Mouse (Mus musculus) CH12.LX (cell line): ENCODE results near the gene Hpca. TPM values are rescaled to one million over a fixed set of nuclear protein-coding genes. Genes with fewer than 3 reads are reported as not detected.

Experiments
- DNase-seq: peaks from one replicate; pipeline ENCODE4 v3.0.0-alpha.2; 2013; ENCODE audit errors: extremely low read depth
- H3K27ac ChIP-seq: 2 replicates; pipeline ENCODE4 v1.5.1; 2012; ENCODE audit warnings: low read depth, mild to moderate bottlenecking, control low read depth, moderate library complexity; ENCODE audit not compliant: insufficient read depth
- H3K27me3 ChIP-seq: replicated peaks from 2 replicates; pipeline ENCODE3; 2012; ENCODE audit warnings: inconsistent platforms
- H3K36me3 ChIP-seq, 2 experiments: replicated peaks in 1 of 2; 2 replicates each; pipeline versions ENCODE3 to v1.6.1; 2012; ENCODE audit warnings: inconsistent platforms in 1 of 2, low read length in 1 of 2, mild to moderate bottlenecking in 1 of 2, mixed read lengths in 1 of 2, moderate library complexity in 1 of 2; ENCODE audit not compliant: control insufficient read depth in 1 of 2, insufficient read depth in 1 of 2
- H3K4me1 ChIP-seq, 2 experiments: 2 replicates each; pipeline ENCODE4 v1.6.1; 2012; ENCODE audit warnings: inconsistent platforms in 1 of 2, moderate library complexity in 1 of 2; ENCODE audit not compliant: insufficient read depth in 2 of 2, control insufficient read depth in 1 of 2
- H3K4me2 ChIP-seq: 2 replicates; pipeline ENCODE4 v1.6.1; 2012; ENCODE audit warnings: low read depth, mild to moderate bottlenecking, control low read depth; ENCODE audit not compliant: poor library complexity, insufficient read depth, severe bottlenecking
- H3K4me3 ChIP-seq, 3 experiments: fragments of 150-350 bp in 1 of 3; sonication (generic) in 1 of 3; replicated peaks in 1 of 3; 2 replicates each; pipeline versions ENCODE3 to v1.5.1; 2011 to 2012; ENCODE audit warnings: low read depth in 2 of 3, low read length in 2 of 3, mild to moderate bottlenecking in 2 of 3, moderate library complexity in 2 of 3, control low read depth in 1 of 3, improper control_type of control experiment in 1 of 3, inconsistent platforms in 1 of 3, mixed read lengths in 1 of 3; ENCODE audit not compliant: poor library complexity in 1 of 3
- H3K79me2 ChIP-seq: replicated peaks from 2 replicates; pipeline ENCODE4 v1.6.1; 2012; ENCODE audit warnings: mild to moderate bottlenecking, moderate library complexity; ENCODE audit not compliant: control insufficient read depth, poor library complexity, insufficient read depth, severe bottlenecking; ENCODE audit errors: extremely low read depth
- H3K9ac ChIP-seq: 2 replicates; pipeline ENCODE4 v1.6.1; 2012; ENCODE audit warnings: low read depth, mild to moderate bottlenecking, control low read depth, moderate library complexity; ENCODE audit not compliant: insufficient read depth
- H3K9me3 ChIP-seq: replicated peaks from 2 replicates; pipeline ENCODE3; 2012; ENCODE audit warnings: low read length, inconsistent platforms, mixed read lengths
- BHLHE40 ChIP-seq: IDR thresholded peaks from 2 replicates; pipeline ENCODE4 v1.6.1; 2011; ENCODE audit warnings: mild to moderate bottlenecking, low read depth, low read length, improper control_type of control experiment
- CHD1 ChIP-seq: IDR thresholded peaks from 2 replicates; pipeline ENCODE4 v1.6.1; 2012; ENCODE audit warnings: low read depth, low read length, improper control_type of control experiment, inconsistent platforms
- CHD2 ChIP-seq: IDR thresholded peaks from 2 replicates; pipeline ENCODE4 v1.6.1; 2011; ENCODE audit warnings: low read length, improper control_type of control experiment
- CTCF ChIP-seq, 2 experiments: IDR thresholded peaks in 1 of 2; conservative IDR thresholded peaks in 1 of 2; 2 replicates each; pipeline ENCODE4 v1.5.1; 2011 to 2012; ENCODE audit warnings: low read depth in 2 of 2, low read length in 2 of 2, improper control_type of control experiment in 1 of 2, inconsistent platforms in 1 of 2, mild to moderate bottlenecking in 1 of 2, moderate library complexity in 1 of 2
- E2F4 ChIP-seq: IDR thresholded peaks from 2 replicates; pipeline ENCODE4 v1.6.1; 2011; ENCODE audit warnings: low read depth, low read length, improper control_type of control experiment; ENCODE audit not compliant: insufficient replicate concordance
- ELF1 ChIP-seq: IDR thresholded peaks from 2 replicates; pipeline ENCODE4 v1.6.1; 2014; ENCODE audit warnings: low read depth, mild to moderate bottlenecking, inconsistent platforms, low read length, improper control_type of control experiment
- EP300 ChIP-seq: IDR thresholded peaks from 2 replicates; pipeline ENCODE4 v1.6.1; 2011; ENCODE audit warnings: low read length, improper control_type of control experiment
- ETS1 ChIP-seq: conservative IDR thresholded peaks from 2 replicates; pipeline ENCODE4 v1.6.1; 2012; ENCODE audit warnings: low read depth, mild to moderate bottlenecking, inconsistent platforms, low read length, improper control_type of control experiment, moderate library complexity
- GABPA ChIP-seq: IDR thresholded peaks from 2 replicates; pipeline ENCODE4 v1.6.1; 2012; ENCODE audit warnings: low read depth, low read length, improper control_type of control experiment, inconsistent platforms; ENCODE audit not compliant: insufficient replicate concordance
- HCFC1 ChIP-seq: IDR thresholded peaks from 2 replicates; pipeline ENCODE4 v1.6.1; 2012; ENCODE audit warnings: low read depth, mild to moderate bottlenecking, inconsistent platforms, low read length, improper control_type of control experiment
- IRF4 ChIP-seq: IDR thresholded peaks from 2 replicates; pipeline ENCODE4 v1.6.1; 2014; ENCODE audit warnings: low read depth, mild to moderate bottlenecking, inconsistent platforms, low read length, improper control_type of control experiment
- JUN ChIP-seq: IDR thresholded peaks from 2 replicates; pipeline ENCODE4 v1.6.1; 2011; ENCODE audit warnings: low read depth, mild to moderate bottlenecking, low read length, improper control_type of control experiment, moderate library complexity; ENCODE audit not compliant: insufficient read depth
- JUND ChIP-seq: conservative IDR thresholded peaks from 2 replicates; pipeline ENCODE4 v1.6.1; 2011; ENCODE audit warnings: low read depth, low read length, improper control_type of control experiment
- KAT2A ChIP-seq: IDR thresholded peaks from 2 replicates; pipeline ENCODE4 v1.6.1; 2012; ENCODE audit warnings: low read length, improper control_type of control experiment, inconsistent platforms; ENCODE audit not compliant: insufficient replicate concordance
- MAFK ChIP-seq: IDR thresholded peaks from 2 replicates; pipeline ENCODE4 v1.6.1; 2011; ENCODE audit warnings: low read length, improper control_type of control experiment; ENCODE audit not compliant: insufficient replicate concordance
- MAX ChIP-seq: IDR thresholded peaks from 2 replicates; pipeline ENCODE4 v1.6.1; 2011; ENCODE audit warnings: low read length, improper control_type of control experiment
- MAZ ChIP-seq: IDR thresholded peaks from 2 replicates; pipeline ENCODE4 v1.6.1; 2012; ENCODE audit warnings: low read depth, mild to moderate bottlenecking, inconsistent platforms, low read length, improper control_type of control experiment, moderate library complexity
- MEF2A ChIP-seq: IDR thresholded peaks from 2 replicates; pipeline ENCODE4 v1.6.1; 2014; ENCODE audit warnings: low read depth, mild to moderate bottlenecking, inconsistent platforms, low read length, improper control_type of control experiment, borderline replicate concordance
- MXI1 ChIP-seq: IDR thresholded peaks from 2 replicates; pipeline ENCODE4 v1.6.1; 2011; ENCODE audit warnings: mild to moderate bottlenecking, low read depth, low read length, improper control_type of control experiment
- MYC ChIP-seq: IDR thresholded peaks from 2 replicates; pipeline ENCODE4 v1.6.1; 2011; ENCODE audit warnings: low read depth, mild to moderate bottlenecking, improper control_type of control experiment, low read length
- NELFE ChIP-seq: IDR thresholded peaks from 2 replicates; pipeline ENCODE4 v1.6.1; 2011; ENCODE audit warnings: low read depth, low read length, improper control_type of control experiment
- NRF1 ChIP-seq: IDR thresholded peaks from 2 replicates; pipeline ENCODE4 v1.6.1; 2014; ENCODE audit warnings: low read depth, mild to moderate bottlenecking, inconsistent platforms, low read length, improper control_type of control experiment, moderate library complexity
- PAX5 ChIP-seq: IDR thresholded peaks from 2 replicates; pipeline ENCODE4 v1.6.1; 2012; ENCODE audit warnings: low read length, inconsistent platforms, mixed read lengths
- POLR2A ChIP-seq: IDR thresholded peaks from 2 replicates; pipeline ENCODE4 v1.6.1; 2011; ENCODE audit warnings: low read depth, mild to moderate bottlenecking, improper control_type of control experiment, low read length
- POLR2AphosphoS2 ChIP-seq: IDR thresholded peaks from 2 replicates; pipeline ENCODE4 v1.6.1; 2011; ENCODE audit warnings: low read depth, low read length, improper control_type of control experiment
- RAD21 ChIP-seq: IDR thresholded peaks from 2 replicates; pipeline ENCODE4 v1.6.1; 2011; ENCODE audit warnings: low read depth, mild to moderate bottlenecking, low read length, improper control_type of control experiment, moderate library complexity
- RCOR1 ChIP-seq: conservative IDR thresholded peaks from 2 replicates; pipeline ENCODE4 v1.6.1; 2012; ENCODE audit warnings: low read depth, mild to moderate bottlenecking, inconsistent platforms, low read length, improper control_type of control experiment
- SIN3A ChIP-seq: IDR thresholded peaks from 2 replicates; pipeline ENCODE4 v1.6.1; 2012; ENCODE audit warnings: low read length, improper control_type of control experiment, inconsistent platforms
- SMC3 ChIP-seq: IDR thresholded peaks from 2 replicates; pipeline ENCODE4 v1.6.1; 2011; ENCODE audit warnings: low read depth, low read length, improper control_type of control experiment
- TBP ChIP-seq: conservative IDR thresholded peaks from 2 replicates; pipeline ENCODE4 v1.6.1; 2011; ENCODE audit warnings: low read depth, low read length, improper control_type of control experiment
- TCF12 ChIP-seq: IDR thresholded peaks from 2 replicates; pipeline ENCODE4 v1.6.1; 2014; ENCODE audit warnings: low read depth, mild to moderate bottlenecking, inconsistent platforms, low read length, improper control_type of control experiment
- UBTF ChIP-seq: IDR thresholded peaks from 2 replicates; pipeline ENCODE4 v1.6.1; 2012; ENCODE audit warnings: low read depth, mild to moderate bottlenecking, inconsistent platforms, low read length, improper control_type of control experiment, moderate library complexity
- USF1 ChIP-seq: IDR thresholded peaks from 2 replicates; pipeline ENCODE4 v1.6.1; 2014; ENCODE audit warnings: low read depth, mild to moderate bottlenecking, inconsistent platforms, low read length, improper control_type of control experiment
- USF2 ChIP-seq: conservative IDR thresholded peaks from 2 replicates; pipeline ENCODE4 v1.6.1; 2011; ENCODE audit warnings: low read depth, low read length, improper control_type of control experiment
- ZC3H11A ChIP-seq: IDR thresholded peaks from 2 replicates; pipeline ENCODE4 v1.6.1; 2012; ENCODE audit warnings: low read depth, mild to moderate bottlenecking, inconsistent platforms, low read length, improper control_type of control experiment
- ZKSCAN1 ChIP-seq: IDR thresholded peaks from 2 replicates; pipeline ENCODE4 v1.6.1; 2012; ENCODE audit warnings: low read depth, inconsistent platforms, low read length, improper control_type of control experiment, borderline replicate concordance
- ZMIZ1 ChIP-seq: IDR thresholded peaks from 2 replicates; pipeline ENCODE4 v1.6.1; 2012; ENCODE audit warnings: low read depth, mild to moderate bottlenecking, inconsistent platforms, low read length, improper control_type of control experiment
- ZNF384 ChIP-seq: IDR thresholded peaks from 2 replicates; pipeline ENCODE4 v1.6.1; 2012; ENCODE audit warnings: low read depth, low read length, improper control_type of control experiment, inconsistent platforms
- dilution Hi-C: fragments of 300-500 bp; cut with MboI; formaldehyde crosslinking; loops from 2 replicates; pipeline ENCODE4 v1.14.3; 2020; ENCODE audit warnings: low sequenced_read_pairs; ENCODE audit not compliant: extremely low pct_unique_long_range_greater_than_20kb, extremely low pct_ligation_motif_present
- in situ Hi-C: fragments of 300-500 bp; cut with MboI; formaldehyde crosslinking; loops from 3 replicates; pipeline ENCODE4 v1.14.3; 2019; ENCODE audit warnings: low sequenced_read_pairs, low pct_ligation_motif_present, low pct_unique_long_range_greater_than_20kb, mixed read lengths
- polyA plus RNA-seq: library from polyadenylated mRNA; unstranded; fragments of >175 nt; gene quantifications from 2 replicates; pipeline ENCODE4 v1.2.1, GENCODE M21; 2012; ENCODE audit warnings: low read depth; ENCODE audit not compliant: insufficient read length
- total RNA-seq, 2 experiments: library from RNA; depleted of rRNA; stranded (reverse); fragments of 300-350 nt in 1 of 2; fragments of >200 nt in 1 of 2; gene quantifications; 2 replicates each; pipeline ENCODE4 v1.2.3; 2012 to 2014

The Hpca gene
- total and polyA plus RNA-seq, 3 experiments = 1.3 to 28.5 (median 2.9) TPM

DNA sequence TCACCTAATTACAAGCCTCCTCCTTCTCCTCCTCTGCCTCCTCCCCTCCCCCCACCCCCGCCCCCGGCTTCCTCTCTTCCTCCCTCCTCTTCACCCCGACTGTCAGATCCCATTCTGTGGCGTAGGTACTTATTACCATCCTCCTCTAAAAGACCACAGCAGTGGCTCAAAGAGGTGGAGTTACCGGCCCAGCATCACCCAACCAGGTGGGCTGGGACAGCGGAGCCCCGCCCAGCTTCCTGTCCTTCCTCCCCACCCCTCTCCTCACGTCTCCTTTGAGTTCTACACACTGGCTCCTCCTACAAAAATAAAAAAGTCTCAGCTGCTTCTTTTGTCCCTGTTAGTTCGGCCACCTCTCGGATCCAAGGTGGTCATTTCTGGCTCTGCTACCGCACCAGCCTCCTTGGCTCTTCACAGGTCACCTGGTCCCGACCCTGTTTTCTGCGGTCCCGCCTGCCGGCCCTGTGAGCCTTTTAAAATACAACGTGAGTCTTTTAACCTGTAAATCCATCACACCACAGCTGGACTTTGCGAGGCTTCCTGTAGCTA is 9.0 kb upstream of the Hpca start:
- peaks cover 12 to 31% of the 10 kb centered on the region in 2 experiments; a peak in 3 of 4 replicates for H3K4me1 ChIP-seq
- peak overlapping the region; percentile 55 for H3K4me2 ChIP-seq
- peaks cover 46% of the 10 kb centered on the region for H3K27me3 ChIP-seq
- H3K79me2 ChIP-seq = no peaks in the 10 kb centered on the region
- in situ Hi-C loops = loop anchor here (10.0 kb wide), 2 partner anchors 54 to 324 kb away; partner anchors contain the start of genes S100pbp and Yars
- H3K36me3 ChIP-seq = no peaks in the 10 kb centered on the region
- H3K27ac ChIP-seq = no peak overlapping the region
- TF ChIP-seq BHLHE40 (no peak), ETS1 (no peak), ZNF384 (peak; percentile 69), CHD1 (no peak), POLR2A (no peak), MYC (no peak), CTCF (conservative IDR thresholded peaks at IDR 0.05 in 1 of 2, IDR thresholded peaks at IDR 0.05 in 1 of 2; ENCODE audit: low read depth in 2 of 2, low read length in 2 of 2) (no peak), ELF1 (peak; percentile 44; the same call in 1 of the 2 replicates), E2F4 (no peak), POLR2AphosphoS2 (no peak), MAZ (no peak), UBTF (no peak), ZMIZ1 (no peak), SMC3 (no peak), USF2 (no peak), TBP (no peak), SIN3A (0 out of 2 replicates have a peak, but pooled peaks have one; percentile 58), ZKSCAN1 (no peak), HCFC1 (0 out of 2 replicates have a peak, but pooled peaks have one; percentile 14), CHD2 (no peak), MAFK (no peak), MEF2A (no peak), JUND (no peak), KAT2A (no peak), EP300 (0 out of 2 replicates have a peak, but pooled peaks have one; percentile 8), RAD21 (no peak), GABPA (no peak), IRF4 (no peak; the same call in 1 of the 2 replicates), NELFE (peak; percentile 58; the same call in 1 of the 2 replicates), JUN (no peak), USF1 (no peak), ZC3H11A (no peak), RCOR1 (no peak), MAX (no peak), TCF12 (no peak), NRF1 (no peak), PAX5 (no peak), MXI1 (no peak)
- no peaks in the 10 kb centered on the region for H3K9me3 ChIP-seq
- H3K4me3 ChIP-seq = peak overlapping the region; percentile 22 to 52 (median 47)
- peak overlapping the region; percentile 47; the same call in 1 of the 2 replicates for H3K9ac ChIP-seq
- dilution Hi-C loops = no loop called here
- DNase-seq = peak; percentile 92
